Mouse (Mus musculus): ENCODE results near the gene Trim29.

Trim29 gene

DNA sequence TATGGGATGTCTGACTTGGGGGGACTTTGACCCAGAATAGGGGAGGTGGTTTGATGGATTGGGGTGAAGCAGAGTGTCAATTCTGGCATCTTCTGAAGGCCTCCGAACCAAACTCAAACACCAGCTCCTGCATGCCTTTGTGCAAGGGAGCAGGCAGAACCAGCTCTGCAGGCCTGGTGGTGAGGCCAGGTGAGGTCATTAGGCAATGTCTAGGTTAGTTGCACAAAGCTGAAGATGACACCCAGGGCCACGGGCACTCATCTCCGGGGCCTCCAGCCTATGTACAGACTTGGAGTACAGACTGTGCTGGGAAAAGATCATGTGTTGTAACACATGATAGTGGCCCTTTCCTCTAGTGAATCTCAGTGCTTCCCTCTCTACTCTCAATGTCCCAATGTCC, 3.2 kb downstream of the Trim29 start:
- in situ Hi-C loops (cut with MboI, MseI): no loop called here

DNA sequence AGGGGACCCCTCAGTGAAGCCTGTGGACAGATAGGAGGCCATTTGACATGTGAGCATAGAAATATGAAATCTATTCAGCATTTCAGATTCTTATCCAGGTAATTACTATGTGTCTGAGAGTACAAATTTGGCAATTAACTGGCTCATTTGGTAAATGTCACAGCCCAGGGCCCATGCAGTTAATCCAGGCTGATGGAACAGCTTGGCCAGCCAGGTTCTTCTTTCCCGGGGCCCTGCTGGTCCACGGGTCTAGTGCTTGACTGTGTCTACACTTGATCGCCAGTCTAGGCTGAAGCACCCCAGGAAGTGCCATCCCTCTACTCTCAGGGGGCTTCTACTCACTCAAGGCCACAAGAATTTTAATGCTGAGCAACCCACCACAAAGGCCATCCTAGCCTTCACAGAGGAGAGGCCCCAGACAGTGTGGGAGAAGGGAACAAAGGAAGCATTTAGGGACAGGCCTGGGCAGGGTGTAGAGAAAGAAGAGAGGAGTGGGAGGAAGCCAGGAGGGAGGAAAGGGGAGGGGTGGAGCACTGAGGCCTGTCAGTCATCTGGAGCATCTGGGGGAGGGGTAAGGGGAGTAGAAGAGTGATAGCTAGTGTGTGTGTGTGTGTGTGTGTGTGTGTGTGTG, 4.8 kb downstream of the Trim29 start:
- in situ Hi-C loops (cut with MboI, MseI): no loop called here

DNA sequence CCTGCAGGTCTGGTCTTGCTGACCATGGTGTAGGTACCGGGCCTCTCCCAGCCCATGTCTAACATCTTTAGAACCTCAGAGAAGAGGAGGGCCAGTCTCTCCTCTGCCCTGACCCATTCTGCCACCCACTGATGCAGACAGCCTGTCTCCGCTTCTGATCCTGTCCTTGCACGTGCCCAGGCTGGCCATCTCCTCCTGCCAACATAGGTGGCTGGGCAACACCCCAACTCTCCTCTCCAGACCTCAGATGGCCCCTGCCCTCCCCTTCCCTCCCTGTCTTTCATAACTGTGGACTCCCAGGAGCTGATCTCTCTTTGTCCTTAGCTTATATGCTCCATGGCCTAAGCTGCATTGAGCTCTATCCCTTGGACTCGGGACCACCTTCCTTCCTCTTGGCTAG, 5.8 kb downstream of the Trim29 start:
- in situ Hi-C loops (cut with MboI, MseI): no loop called here

DNA sequence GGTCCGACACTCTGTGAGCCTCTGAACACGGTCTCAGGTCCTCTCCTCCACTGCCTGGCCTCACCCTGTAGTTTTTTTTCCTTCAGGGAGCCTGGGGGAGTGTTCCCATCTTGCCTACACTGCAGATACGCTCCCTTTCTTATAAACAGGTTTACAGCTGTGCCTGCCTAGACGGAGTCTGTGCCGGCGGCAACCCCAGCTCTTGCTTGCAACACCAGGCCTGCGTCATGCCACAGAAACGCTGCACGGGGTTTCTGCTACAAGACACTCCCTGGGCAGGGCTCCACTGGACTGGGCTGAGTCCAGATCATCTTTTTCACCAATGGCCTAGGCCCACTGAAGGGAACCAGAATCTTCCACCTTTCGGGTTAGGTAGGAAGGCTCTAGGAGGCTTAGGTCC, 8.0 kb downstream of the Trim29 start:
- in situ Hi-C loops (cut with MboI, MseI): no loop called here

DNA sequence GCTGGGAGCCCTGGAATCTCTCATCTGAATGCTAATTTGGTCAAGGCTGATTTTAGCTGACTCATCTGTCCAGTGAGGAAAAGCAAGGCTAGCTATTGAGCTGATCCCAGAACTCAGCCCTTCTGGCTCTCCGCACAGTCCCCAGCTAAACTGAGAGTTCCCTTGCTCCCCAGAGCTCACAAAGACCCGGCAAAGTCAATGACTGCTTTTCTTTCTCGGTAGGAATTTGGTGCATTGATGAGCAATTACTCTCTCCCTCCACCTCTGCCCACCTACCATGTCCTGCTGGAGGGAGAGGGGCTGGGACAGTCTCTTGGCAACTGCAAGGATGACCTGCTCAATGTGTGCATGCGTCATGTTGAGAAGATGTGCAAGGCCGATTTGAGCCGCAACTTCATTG, 11.3 kb downstream of the Trim29 start:
- in situ Hi-C loops (cut with MboI, MseI): no loop called here

DNA sequence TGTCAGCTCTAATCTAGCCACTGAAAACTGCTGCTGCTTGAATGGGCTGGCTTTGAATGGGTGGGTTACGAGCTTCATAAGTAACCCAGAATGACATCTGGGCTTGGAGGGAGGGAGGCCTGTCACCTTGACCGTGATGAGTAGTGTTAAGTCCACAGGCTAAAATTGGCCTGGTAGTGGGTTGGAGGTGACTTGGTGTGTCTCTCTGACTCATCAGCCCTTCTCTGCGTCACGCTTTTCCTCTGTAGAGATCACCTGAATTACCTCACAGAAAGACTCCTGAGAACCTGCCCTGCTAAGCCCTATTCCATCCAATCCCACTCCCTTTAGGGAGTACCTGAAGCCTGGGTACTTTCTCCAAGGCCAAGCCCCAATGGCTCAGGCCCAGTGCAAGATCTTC, 12.0 kb downstream of the Trim29 start:
- in situ Hi-C loops (cut with MboI, MseI): no loop called here

DNA sequence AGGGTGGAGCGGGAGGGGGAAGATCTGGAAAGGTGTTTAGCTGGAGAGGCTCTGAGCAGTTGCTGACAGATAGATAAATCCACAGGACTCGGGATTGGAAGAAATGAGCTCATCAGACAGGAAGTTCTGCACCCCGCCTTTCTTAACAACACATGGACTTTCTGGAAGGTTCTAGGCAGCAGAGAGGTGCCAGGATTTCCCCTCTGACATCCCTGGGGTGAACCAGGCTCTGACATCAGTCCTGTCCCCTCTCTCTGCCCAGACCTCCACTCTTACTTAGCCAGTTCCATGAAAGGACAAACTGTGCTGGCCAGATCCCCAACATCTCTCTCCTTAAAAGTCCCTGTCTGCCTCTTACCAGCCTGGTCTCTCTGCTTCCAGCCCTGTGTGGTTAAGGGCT, 14.8 kb downstream of the Trim29 start:
- in situ Hi-C loops (cut with MboI, MseI): loop anchor here (25.0 kb wide), 1 partner anchor 512 kb away; no protein-coding TSS in a partner anchor

DNA sequence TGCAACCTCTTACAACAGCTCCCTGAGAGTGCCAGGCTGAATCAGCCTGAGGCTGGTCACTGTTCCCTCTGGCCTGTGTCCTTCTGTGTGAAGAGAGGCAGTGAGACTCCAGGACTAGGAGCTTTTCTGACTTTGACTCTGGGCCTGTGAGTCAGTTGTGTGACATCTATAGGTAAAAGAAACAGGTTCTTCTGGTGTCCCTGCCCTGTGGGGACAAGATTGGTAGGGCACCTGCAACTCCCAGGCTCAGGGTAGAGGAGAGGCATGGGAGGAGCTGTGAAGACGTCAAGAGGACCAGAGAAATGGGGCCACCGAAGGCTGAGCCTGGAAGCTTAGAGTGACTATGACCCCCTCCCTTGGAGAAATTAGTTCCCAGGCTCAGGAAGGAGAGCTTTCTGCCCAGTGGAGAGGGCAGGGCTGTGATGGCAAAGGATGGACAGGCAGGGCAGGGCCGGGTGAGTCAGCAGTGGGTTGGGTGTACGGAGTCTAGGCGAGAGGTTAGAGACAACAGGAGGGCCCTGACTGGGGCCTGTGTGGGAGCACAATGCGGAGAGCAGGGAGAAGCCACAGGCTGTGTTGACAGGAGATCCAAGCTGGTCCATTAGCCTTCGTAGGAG, 15.5 kb downstream of the Trim29 start:
- in situ Hi-C loops (cut with MboI, MseI): loop anchor here (25.0 kb wide), 1 partner anchor 511 kb away; no protein-coding TSS in a partner anchor

DNA sequence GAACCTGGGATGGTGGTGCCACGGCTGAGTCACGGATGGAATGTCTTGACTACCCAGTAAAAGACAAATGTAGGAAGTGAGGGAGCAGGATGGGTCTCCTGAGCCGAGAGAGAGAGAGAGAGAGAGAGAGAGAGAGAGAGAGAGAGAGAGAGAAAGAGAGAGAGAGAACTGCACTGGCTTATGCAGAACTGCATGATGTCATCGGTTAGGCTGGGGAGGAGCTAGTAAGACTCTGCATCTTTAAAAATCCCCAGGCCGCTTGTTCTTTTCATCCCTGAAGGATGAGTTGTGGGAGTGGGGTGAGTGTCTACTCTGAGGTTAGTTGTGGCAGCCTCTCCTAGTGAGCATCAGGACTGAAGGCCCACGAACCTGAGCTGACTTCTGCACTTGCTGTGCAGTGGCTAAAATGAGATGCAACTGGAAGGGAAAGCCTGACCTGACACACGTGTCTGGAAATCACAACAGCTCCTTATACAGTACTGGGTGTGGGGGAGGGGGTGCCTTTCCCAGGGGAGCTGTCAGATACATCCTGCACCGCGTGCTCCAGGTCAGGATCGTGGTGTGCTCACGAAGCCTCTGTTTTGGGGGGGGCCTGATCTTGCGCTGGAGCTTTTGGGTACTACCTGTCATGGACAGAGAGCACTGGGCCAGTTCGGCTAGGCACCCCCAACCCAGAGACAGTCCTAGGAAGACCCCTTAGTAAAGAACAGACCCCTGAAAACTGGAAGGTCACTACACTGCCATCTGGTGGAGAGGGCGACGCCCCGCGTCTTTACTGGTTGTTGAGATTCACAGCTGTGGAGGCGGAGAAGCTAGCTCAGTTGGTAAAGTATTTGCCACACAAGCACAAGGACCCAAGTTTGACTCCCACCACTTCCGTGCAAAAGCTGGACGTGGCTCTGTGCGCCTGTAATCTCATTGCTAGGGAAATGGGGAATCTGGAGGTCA, 16.8 kb downstream of the Trim29 start:
- in situ Hi-C loops (cut with MboI, MseI): loop anchor here (25.0 kb wide), 1 partner anchor 510 kb away; no protein-coding TSS in a partner anchor

DNA sequence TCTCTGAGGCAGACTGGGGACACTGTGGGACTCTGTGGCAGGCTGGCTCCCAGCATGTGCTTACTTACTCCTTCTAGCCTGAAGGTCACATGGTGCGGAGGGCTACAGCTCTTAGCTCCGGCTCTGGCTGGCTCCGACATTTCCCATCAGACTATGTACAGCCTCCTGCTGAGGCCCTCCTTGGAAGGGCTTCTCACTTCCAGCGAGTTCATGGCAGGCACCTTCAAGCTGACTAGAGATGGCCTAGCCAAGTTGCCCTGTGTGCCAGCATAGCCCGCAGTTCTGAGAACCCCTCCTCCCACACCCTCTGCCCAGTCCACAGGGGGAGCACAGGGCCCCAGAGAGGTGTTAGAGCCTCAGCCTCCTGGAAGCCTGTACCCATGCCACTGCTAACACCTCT, 19.8 kb downstream of the Trim29 start:
- in situ Hi-C loops (cut with MboI, MseI): loop anchor here (25.0 kb wide), 1 partner anchor 507 kb away; no protein-coding TSS in a partner anchor

DNA sequence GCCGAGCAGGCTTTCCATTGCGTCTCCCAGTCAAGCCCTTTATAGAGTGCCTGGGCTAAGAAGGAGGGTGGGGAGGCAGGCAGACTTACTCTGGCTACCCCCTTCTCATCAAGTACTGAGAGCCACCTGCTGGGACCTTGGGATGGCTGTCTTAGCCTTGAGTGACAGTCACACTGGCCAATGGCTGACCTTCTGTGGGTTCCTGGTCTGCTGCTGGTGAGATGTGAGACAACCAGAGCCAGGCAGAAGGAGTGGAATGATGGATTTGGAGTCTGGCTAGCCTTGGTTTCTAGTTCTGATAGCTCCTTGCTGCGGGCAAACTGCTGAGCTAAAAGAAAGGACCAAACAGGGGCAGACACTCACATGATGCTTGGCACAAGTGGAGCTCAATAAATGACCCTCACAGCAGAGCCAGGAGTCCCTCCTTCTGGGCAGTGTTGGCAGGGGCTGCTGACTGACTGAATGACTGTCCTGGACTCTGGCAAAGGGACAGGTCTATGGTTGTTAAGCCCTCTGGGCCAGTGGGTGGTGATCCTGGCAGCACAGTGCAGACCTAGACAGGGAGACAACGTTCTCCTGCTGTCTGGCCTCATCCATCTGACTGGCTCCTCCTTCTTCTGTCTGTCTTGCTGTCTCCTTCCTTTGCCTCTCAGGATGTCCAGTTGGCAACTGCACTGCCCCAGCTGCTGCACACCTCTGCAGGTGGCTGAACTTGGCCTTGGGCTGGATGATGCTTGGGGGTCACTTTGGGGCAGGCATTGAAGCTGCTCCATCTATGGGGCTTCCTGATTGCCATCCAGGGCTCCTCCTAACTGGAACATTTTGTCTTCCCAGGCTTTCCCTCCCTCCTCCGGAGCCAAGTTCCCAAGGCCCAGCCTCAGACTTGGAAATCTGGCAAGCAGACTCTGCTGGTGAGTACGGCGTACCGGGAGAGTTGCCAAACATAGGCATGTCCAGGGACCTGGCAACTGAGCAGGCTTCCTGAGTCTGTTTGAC, 21.1 kb downstream of the Trim29 start:
- in situ Hi-C loops (cut with MboI, MseI): loop anchor here (25.0 kb wide), 1 partner anchor 506 kb away; no protein-coding TSS in a partner anchor

DNA sequence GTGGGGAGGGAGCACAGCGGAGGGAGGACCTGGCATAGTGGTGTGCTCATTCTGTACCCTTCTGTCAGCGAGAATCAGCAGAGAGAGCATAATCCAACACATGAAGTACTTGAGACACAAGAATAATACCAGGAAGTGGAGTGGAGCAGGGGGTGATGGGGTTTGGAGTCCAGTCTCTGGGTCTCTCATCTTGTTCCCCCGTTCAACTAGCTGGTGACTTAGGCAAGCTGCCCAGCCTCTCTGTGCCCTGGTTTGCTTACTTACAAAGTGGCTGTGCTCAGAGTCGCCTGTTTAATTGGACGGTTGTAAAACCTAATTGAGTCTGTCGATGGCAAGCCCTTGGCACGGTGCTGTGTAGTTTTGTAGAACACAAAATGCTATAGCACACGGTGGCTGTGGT, 23.8 kb downstream of the Trim29 start:
- in situ Hi-C loops (cut with MboI, MseI): loop anchor here (25.0 kb wide), 1 partner anchor 503 kb away; no protein-coding TSS in a partner anchor

DNA sequence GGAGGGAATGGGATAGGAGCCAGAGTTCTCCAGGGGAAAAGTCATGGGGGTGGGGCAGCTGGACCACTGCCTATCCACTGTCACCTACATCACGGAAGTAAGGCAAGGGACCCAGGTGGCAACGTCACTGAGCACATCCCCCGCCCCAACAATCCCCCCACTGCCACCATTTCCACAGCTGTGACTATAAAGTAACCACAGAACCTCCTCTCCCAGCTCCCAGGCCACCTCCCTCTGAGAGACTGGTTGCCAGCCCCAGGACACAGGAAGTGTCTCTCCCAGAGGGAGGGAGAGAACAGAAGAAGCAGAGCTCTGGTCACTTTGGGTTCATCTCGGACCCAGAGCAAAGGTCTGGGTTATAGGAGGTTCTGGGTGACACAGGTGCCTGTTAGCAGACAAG, 27.0 kb downstream of the Trim29 start:
- in situ Hi-C loops (cut with MboI, MseI): loop anchor here (25.0 kb wide), 1 partner anchor 500 kb away; no protein-coding TSS in a partner anchor

DNA sequence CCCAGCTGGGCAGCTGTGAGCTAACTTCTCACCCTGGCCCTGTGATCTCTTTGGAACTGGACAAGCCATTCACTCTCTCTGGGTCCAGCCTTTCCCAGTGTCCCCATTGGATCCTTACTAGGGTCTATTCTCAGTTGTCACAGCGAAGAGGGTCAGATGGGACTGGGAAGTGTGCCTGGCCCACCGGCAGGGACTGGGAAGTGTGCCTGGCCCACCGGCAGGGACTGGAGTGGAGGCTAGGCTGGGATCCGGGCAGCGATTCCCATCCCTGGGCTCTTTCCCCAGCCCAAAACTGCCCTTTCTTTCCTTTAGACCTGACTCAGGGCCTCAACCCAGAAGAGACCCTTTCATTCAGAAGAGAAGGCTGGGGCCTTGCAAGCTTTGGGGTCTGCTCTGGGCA, 27.4 kb downstream of the Trim29 start:
- in situ Hi-C loops (cut with MboI, MseI): loop anchor here (25.0 kb wide), 1 partner anchor 499 kb away; no protein-coding TSS in a partner anchor

DNA sequence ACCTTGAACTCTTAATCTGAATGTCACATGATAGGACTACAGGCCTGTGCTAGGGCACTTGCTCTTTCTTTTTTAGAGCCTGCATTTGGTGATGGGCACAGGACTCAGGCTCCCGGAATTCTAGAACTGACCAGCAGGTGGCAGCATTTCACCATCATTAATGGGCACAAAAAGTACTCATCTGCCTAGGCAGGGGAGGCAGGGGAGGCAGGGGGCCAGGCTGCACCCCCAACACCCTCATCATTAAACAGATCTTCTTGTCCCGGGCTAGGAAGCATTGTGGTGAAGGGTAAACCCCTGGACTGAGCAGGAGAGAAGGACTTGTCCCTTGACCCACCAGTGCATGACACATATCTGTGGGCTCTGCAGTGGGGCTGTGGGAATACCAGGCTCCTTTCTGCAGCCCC, 29.0 kb downstream of the Trim29 start:
- in situ Hi-C loops (cut with MboI, MseI): loop anchor here (25.0 kb wide), 1 partner anchor 498 kb away; no protein-coding TSS in a partner anchor

DNA sequence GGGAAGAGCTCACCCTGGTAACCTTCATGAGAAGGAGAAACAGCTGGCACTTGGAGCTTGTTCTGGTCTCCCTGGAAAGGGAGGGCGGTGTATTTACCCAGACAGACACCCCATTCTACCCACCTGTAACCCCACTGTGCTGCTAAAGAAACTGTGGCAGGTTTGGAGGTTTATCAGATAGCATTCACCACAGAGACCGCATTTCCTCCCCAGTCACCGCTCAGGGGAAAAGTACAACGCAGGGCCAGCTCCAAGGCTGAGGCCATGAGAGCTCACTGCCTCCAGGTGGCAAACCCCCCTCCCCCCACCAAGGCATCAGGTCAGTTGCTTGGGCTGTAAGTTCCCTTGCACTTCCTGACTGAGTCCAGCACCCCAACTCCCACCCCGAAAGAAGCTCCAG, 39.4 kb downstream of the Trim29 start:
- in situ Hi-C loops (cut with MboI, MseI): no loop called here

DNA sequence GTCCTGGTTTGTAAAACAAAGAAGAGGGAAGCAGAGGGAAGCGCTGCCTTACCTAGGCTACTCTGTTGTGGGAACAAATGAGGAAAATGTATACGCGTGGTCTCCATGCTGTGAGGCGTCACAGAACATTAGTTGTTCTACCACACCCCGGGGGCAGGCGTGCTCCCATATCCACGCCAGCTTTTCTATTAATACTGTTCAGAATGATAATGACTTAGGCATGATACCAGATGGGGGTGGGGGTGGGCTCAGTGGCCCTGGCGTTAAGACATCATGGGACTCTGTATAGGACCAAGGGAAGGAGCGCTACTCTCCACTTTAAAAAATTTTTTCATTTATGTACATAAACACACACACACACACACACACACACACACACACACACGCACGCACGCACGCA, 40.4 kb downstream of the Trim29 start:
- in situ Hi-C loops (cut with MboI, MseI): no loop called here

DNA sequence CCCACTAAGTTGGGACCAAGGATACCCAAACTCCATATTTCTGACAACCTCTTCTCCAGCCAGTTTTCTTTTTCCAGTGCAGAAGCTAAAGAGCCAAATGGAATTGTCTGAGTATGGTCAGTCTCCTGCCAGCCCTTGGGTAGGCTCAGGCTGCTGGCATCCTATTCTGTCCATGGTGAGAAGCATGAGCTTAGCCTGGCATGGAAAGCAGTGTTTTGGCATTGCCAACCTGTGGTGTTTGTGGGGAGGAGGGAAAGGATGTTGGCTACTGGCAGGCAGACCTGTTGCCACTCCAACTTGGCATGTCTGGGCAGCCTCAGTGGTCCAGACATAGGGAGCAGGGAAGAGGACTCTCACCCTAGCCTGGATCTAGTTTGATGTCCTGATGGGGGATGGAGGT, 46.4 kb downstream of the Trim29 start:
- in situ Hi-C loops (cut with MboI, MseI): no loop called here

DNA sequence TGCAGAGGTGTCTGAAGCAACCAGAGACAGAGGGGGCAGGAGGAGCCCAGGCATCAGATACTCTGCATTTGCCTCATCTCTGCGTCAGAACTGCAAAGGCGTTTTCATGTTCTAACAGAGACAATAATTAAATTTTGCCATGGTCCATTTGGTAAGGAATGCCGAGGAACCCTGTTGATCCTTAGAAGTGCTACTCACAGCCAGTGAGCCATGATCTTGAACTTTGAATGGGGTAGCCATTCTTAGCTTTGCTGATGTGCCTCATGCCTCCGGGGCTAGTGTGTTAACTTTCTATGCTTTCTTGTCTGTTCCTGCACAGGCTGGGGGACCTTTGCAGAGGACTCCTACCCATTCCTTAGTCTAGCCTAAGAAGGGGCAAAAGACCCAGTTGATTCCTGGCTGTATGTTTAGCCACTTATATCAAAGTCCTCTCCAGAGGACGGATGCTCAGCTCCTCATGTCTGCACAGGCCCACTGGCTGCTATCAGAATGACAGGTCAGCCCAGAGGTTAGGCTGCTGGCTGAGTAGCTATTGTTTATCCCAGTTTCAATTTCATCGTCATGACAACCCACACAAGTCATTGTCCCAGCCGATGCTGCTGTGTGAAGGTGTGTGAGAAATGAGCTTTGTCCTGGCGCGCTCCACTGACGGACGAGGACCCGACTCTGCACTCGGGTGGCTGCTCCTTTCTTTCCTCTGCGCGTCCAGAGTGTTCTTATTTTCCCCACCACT, 48.1 kb downstream of the Trim29 start:
- in situ Hi-C loops (cut with MboI, MseI): no loop called here

DNA sequence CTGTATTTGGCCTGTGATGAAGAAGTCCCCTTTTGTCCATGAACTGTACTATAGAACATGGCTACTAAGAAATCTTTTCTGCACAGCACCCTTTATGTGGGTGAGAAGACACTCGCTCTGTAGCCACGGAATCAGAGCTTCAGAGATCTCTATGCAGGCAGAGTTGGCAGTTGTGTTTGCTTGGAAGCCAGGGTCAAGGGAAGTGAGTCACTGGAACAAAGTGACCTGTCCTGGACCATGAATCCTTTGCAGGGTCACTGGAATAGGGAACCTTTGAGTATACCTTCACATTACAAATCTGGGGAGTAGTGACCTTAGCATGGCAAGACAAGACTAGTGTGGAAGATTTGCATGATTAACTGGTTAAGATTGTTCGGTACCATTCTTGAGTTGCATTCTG, 58.1 kb downstream of the Trim29 start:
- in situ Hi-C loops (cut with MboI, MseI): no loop called here

Data from T-helper 1 cell (primary cell).